Mouse (Mus musculus) cerebellum, postnatal 10 days (tissue): ENCODE data around the gene Acot6.
A peak's percentile ranks its signal among the peaks of the same experiment; 100 is the strongest.
"Not testable (repeated sequence)": the region's sequence is repeated elsewhere in the genome, so short reads cannot be mapped to it uniquely, and the experiment has no call there.

Experiments used
- DNase-seq, 2 experiments: peaks; one replicate each; pipeline ENCODE4 v3.0.0; 2021; ENCODE audit warnings: mixed read lengths in 2 of 2

Acot6 gene

DNA sequence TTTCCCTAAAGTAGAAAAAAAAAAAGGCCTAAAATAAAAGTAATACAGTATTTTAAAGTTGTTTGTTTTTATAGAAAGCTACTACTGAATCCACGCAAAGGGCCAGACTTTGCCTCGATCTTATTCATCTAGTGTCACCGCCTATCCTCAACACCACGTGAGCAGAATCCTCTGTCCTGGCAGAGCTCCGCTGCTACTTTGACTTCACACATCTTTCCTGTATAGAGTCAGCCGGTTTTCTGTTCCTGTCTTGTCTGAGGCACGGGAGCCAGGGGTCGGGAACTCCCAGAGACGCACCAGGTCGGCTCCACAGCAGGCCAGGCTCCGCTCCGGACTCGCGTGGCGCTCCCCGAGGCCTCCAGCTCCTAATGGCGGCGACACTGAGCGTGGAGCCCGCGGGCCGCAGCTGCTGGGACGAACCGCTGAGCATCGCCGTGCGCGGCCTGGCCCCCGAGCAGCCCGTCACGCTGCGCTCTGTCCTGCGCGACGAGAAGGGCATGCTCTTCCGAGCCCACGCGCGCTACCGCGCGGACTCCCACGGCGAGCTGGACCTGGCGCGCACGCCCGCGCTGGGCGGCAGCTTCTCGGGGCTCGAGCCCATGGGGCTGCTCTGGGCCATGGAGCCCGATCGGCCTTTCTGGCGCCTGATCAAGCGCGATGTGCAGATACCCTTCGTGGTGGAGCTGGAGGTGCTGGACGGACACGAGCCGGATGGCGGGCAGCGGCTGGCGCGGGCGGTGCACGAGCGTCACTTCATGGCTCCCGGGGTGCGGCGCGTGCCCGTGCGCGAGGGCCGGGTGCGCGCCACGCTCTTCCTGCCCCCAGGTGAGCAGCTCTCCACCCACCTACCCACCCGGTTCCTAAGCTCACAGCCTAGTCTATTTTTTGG lies at the start of gene Acot6:
Acot6 (plus strand) TSS at position 51 of the 889 bp plus-strand sequence.
- DNase-seq = peak; percentile 58 to 68

DNA sequence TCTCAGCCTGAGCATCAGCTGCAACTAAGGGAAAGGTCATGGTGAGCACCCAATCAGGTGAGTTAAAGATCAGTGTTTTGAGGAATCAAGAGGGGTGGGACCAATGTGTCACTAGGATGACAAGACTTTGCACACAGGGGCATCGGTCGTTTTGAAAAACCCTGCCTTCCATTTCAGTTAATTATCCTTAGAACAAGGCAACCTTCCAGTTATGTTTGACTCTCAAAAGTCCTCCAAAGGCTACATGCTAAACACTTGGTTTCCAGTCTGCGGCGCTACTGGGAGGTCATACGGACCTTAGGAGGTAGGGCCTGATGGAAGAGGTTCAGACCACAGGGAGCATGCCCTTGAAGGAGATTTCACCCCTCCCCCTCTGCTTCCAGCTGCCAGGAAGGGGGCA lies 49.7 kb upstream of the Acot6 start:
- not testable (repeated sequence) for DNase-seq

DNA sequence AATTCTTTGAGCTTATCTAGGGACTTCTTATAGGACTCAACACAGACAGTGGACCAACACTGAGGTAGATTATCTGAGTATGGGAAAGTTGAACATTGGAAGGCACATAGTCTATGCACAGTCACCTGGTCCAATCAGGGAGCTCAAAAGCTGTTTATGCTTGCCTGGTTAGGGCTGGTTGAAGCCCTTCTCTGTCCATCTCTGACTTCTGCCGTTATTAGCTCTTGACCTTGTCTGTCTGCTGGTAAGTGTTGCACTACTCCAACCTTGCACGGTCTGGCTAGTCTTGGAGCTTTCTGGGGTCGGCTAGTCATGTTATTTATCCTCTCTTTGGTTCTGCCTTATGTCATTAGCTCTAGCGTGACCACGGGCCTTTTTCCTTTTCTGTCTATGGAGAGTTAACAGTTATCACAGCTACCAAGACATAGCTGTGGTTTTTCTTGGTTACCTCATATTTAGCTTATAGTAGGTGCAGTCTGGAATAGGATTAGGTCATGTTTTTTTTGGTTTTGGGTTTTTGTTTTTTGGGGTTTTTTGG lies 48.4 kb upstream of the Acot6 start, which contains the start of gene Acot3:
Acot3 (plus strand) TSS at position 208 of the 538 bp plus-strand sequence.
- DNase-seq = no peak

DNA sequence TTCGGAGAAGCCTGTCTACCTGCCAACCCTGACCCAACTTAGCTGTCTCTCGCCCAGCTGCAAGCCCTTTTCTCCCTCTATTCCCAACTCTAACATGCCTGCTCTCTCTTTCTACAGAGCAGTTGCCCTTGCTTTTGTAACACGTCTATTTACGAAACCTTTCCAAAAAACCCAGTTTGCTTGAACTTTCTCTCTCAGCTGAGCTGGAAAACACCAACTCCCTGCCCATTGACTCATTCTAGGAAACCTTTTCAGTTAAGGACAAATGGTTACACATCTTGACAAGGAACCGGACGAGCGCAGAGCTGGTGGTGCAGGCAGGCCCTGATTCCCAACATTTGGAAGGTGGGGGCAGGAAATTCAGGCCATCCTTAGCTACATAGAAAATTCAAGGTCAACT lies 47.8 kb upstream of the Acot6 start:
- DNase-seq = no peak

DNA sequence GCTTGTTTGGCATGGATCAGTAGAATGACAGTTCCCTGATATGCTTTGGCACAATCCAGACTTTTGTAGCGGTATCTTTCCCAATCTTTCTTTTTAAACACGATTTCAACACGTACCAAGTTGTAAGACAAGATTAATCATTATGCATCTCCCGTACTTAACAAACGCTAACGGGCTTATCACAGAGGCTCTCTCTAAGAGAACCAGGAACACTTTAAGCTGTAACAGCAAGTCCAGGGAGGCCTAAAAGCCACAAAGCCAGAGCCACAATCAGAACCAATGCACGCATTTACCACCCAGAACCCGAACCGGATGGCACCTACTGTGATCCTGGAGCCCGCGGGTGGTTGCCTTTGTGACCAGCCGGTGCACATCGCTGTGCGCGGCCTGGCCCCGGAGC lies 47.3 kb upstream of the Acot6 start:
- DNase-seq = peak; percentile 32 to 44

DNA sequence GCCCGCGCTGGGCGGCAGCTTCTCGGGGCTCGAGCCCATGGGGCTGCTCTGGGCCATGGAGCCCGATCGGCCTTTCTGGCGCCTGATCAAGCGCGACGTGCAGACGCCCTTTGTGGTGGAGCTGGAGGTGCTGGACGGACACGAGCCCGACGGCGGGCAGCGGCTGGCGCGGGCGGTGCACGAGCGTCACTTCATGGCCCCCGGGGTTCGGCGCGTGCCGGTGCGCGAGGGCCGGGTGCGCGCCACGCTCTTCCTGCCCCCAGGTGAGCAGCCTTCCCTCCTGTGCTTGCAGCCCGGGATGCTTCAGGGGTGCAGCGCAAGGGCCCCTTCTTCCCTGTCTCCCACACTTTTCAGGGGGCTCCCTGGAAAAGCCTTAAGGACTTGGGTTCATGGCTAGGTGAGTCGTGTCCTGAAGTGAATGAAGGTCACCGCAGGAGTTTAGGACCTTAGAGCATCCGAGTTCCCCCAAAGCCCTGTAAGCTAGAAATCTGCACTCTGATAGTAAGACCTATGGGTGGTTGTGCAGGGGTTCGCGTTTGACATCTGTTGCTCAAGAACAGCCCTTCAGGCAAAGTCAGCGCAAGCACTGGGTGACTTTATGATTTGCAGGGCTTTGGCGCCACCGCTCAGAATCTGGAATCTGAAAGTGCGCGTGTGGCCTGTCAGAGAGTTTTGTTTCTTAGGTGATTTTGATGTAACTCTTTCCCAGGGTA lies 46.6 kb upstream of the Acot6 start:
- peak; percentile 47 to 50 for DNase-seq

DNA sequence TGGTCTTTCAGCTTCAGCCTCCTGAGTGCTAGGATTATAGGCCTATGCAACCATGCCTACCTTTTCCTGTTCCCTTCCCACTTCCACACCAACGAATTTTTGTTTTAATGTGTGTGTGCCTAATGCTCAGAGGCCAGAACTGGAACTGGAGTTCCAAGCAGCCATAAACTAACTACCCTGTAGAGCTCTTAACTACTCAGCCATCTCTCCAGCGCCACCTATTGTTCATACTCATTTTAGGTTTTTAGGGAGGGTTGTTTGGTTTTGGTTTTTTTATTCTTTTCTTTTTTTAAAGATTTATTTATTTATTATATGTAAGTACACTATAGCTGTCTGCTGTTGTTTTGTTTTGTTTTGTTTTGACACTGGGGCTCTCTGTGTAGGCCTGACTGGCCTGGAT lies 39.5 kb upstream of the Acot6 start:
- DNase-seq = peak; percentile 27 to 67

DNA sequence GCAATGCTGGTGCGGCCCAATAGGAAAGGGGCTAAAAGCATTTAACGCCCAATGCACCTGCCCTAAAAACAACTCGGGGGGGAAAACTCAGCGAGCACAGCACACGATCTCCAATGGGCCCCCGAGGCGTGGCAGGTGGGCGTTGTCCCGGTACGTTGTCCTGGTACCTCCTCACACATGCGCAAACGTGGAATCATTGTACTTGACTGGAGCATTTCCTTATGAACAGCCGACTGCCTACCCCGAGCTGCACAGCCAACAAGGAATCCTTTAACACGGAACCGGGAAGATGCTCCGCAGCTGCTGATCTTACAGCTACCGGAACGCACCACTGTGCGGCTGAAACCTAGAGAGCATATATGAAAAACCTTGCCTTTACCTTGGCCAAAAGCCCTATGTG lies 38.1 kb upstream of the Acot6 start:
- no peak for DNase-seq

DNA sequence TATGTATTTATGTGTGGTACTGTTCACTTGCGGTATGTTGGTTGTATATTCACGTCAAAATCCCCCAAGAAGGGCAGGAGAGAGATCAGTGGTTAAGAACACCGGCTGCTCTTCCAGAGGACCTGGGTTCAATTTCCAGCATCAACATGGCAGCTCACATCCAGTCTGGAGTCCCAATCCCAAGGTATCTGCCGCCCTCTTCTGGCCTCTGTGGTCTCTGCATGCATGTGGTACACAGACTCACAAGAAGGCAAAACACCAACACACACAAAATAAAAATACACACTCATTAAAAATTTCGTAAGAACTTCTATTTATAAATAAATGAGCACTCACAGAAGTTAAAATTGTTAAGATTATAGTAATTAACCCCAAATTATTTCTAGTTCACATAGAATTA lies 37.2 kb upstream of the Acot6 start:
- peak; percentile 40 to 55 for DNase-seq

DNA sequence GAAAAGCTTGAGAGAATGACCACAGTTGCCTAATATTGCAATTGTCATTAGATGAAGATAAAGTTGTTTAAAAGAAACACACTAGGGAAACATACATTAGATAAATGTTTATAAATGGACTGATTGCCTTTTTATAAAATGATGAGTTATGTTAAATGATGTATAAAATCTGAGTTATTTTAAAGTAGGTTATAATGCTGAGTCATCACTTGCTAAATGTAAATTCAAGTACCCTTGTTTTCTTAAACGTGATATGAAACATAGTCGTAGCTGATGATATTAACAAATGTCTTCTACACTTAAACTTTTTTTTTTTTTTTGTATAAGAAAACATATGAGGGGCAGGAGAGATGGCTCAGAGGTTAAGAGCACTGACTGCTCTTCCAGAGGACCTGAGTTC lies 36.6 kb upstream of the Acot6 start:
- no peak for DNase-seq

DNA sequence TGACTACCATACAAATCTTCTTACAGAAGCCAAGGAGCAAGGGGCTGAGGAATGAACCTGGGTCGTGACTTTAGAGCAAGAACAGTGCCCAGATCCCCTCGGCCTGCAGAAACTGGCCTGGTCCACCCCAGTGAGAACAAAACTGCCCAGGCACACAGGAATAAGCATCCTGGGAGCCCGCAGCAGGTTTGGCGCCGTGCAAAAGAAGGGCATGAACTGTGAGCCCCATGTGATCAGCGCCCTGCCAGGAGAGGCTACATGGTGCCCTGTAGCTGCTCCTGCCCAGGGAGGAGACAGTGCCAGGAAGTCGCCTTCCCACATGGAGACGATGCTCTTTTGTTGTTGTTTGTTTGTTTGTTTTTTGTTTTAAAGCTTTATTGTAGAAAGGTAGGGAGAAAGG lies 35.8 kb upstream of the Acot6 start:
- peak in 1 of 2 experiments; percentile 32 for DNase-seq

DNA sequence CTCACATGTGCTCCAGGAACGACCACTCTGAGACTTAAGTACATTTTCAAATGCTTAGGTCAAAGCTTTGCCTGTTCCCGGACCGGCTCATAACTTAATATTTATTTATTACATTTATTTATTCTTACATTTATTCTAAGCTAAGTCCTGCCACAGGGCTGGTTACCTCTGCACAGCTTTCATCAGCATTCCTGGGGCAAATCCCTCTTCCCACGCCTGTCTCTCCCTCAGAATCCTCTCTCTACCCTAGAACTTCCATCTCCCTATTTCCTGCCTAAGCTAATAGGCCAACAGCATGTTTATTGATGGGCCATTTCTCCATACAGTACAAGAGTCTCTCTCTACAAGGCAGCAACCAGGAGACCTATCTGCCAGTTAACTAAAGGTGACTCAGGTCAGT lies 32.7 kb upstream of the Acot6 start:
- no peak for DNase-seq

DNA sequence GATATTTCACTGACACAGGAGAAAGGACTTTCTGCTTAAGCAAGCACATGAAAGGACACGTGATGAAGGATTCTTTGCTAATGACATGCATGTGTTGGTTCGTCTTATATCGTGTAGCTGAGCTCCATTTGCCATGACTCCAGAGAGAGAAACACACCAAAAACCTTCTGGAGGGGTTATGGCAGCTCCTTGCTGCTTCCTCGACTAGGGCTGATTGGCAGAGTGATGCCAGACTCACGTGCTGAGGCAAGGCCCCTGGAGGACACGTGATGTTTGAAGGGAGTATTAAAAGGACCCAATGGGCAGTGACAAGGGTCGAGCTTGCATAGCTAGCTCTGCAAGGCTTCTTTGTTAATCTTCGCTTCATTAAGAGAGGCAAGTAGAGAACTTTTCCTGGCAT lies 32.2 kb upstream of the Acot6 start:
- DNase-seq = no peak

DNA sequence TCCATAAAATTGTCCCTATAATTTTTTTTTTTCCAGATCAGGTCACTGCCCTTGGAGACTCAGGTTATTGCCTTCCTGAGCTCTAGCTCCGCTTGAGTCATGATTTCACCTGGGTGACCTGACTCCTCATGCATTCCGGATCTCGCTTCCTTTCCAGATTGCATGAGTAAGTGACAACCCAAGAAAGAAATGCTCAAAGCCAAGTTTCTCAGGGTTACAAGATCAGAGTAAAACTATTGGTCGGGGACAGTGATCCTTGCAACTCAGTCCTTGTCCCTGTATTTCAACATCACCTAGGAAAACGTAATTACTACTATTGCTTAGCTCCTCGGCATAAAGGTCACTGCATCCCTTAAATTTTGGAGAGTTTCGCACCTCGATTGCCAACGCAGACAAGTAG lies 31.5 kb upstream of the Acot6 start, which contains the start of gene Acot5:
Acot5 (plus strand) TSS at position 340 of the 400 bp plus-strand sequence.
- DNase-seq = no peak

DNA sequence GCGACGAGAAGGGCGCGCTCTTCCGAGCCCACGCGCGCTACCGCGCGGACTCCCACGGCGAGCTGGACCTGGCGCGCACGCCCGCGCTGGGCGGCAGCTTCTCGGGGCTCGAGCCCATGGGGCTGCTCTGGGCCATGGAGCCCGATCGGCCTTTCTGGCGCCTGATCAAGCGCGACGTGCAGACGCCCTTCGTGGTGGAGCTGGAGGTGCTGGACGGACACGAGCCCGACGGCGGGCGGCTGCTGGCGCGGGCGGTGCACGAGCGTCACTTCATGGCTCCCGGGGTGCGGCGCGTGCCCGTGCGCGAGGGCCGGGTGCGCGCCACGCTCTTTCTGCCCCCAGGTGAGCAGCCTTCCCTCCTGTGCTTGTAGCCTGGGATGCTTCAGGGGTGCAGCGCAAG lies 30.9 kb upstream of the Acot6 start:
- peak; percentile 58 to 59 for DNase-seq

DNA sequence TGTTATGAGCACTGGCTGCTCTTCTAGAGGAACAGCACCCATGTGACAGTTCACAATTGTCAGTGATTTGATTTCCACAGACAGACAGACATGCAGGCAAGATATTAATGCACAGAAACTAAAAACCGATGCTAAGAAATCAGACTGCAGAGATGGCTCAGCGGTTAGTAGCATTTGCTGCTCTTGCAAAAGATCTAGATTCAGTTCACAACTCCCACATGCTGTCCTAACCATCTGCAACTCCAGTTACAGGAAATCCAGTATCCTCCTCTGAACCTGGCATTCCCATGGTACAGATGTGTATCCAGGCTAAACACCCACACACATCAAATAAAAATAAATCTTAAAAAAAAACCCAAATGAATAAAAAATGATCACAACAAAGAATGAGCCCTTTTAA lies 28.8 kb upstream of the Acot6 start:
- no peak for DNase-seq

DNA sequence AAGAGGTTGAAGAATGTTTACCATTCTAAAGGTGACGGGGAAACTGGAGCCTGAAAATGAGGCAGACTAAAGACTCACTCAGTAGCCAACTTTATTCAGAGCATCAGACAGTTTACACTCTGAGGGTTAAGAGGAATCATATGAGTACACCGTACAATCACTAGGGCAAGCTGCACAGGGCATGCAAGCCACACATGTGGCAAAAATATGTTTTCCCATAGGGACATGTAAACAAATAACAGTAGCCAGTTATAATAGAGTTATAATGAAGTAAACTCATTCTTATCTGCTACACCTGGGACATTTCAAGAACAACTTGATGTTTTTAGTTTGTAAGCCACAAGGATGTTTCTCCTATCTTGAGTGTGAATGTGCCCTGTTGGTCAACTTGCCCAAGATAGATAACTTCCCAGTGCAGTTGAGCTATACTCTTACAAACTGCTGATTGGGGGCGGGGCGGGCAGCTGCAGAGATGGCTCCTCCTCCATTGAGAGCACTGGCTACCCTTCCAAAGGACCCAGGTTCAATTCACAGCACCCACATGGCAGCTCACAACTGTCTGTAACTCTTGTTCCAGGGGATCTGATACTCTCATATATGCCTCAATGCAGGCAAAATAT lies 23.0 kb upstream of the Acot6 start:
- no peak for DNase-seq

DNA sequence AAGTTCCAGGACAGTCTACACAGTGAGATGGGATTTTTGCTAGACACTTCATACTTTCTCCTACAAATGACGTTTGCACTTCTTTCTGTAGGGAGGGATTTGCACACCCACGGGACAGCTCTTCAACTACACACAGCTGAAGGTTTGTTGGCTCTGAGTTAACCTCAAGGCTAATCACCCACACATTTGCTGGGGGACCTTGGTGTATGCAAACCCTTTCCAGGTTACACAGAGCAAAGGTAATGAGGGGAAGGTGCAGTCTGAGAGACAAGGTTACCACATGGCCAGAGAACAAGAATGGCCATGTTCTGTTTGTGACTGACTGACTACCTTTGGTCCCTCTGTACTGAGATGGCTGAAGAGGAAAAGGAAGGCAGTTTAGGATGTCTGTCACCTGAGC lies 16.6 kb upstream of the Acot6 start:
- no peak for DNase-seq

DNA sequence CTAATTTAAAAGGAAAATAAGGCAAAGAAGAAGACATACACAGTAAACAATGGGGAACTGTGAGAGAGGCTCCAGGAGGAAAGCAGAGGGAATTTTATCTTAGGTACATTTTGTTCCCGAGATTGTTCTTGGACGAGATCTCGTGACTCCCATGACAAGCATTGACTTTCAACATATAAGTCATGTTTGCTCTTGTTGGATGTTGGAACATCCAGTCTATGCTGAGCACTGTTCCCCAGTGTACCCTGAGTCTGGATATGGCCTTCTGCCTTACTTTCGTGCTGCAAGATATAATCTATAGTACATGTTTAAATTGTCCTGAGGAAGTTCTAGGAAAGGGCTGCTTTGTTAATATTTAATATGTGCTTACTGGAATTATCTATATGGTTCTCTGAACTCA lies 15.9 kb upstream of the Acot6 start:
- DNase-seq = no peak

DNA sequence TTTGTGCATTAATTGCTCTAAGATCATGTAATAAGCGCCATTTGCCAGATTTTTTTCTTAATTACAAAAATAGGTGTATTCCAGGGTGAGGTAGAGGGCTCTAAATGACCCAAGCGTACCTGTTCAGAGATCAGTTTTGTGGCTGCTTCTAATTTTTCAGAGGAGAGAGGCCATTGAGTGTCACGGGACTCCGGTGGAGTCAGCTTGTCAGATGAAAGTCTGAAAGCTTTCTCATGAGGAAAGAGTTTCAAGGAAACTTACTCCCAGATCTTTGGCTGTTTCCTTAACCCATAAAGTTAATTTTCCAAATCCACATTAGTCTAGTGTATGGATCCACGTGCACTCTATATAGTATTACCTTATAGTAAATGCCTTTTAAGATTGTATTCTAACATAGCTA lies 5.8 kb upstream of the Acot6 start:
- not testable (repeated sequence) for DNase-seq

DNA sequence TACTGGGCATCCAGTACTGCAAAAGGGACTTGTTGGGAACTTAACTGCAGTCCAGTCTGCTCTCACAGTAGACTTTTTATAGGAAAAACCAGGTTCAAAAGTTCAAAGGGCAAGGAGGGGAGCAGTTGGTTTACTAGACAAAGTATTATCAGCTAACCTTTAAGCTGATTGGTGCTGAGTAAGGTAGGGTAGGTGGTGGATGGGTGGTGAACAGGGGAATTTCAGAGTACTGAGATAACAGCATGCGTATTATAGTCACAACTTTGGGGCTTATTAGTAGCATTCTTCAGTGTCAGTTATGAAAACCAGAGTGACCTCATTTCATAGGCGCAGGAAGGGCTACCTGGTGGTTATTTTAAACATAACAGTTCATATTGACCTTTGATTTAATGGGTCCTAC lies 849 bp upstream of the Acot6 start:
- no peak for DNase-seq

DNA sequence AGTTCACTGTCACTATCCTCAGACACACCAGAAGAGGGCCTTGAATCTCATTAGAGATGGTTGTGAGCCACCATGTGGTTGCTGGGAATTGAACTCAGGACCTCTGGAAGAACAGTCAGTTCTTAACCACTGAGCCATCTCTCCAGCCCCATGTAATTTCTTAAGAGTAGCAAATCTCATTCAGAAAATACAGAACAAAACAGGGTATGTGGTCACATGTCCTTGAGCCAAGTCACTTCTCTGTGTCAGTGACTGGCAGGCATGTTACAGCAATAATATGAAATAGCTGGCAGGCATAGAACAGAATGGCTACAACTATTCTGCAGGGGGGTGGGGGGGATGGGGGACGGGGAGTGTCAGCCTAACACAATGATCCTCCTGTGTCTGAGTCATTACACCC lies 383 bp upstream of the Acot6 start:
- no peak for DNase-seq

DNA sequence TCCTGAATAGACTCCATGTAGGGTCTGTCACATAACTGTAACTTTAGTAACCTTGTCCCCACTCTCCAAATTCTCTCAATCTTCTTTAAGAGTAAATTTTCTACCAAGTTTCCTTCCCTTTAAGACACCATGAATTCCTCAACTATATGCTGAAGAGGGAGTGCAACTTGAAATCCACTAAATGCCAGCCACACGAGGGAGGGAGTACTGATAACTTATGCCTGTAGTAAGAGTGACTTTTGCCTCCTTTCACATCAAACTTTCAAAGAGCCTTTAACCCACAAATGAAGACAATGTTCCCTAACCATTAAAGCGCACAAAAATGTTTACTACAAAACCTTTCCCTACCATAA lies 1.0 kb downstream of the Acot6 start:
- no peak for DNase-seq
